Mouse (Mus musculus) bone marrow, adult 2 months (tissue): Measurements from ENCODE around the gene Mapkapk2. TPM values are rescaled to one million over a fixed set of nuclear protein-coding genes. Genes with fewer than 3 reads are reported as not detected.

Experiments used
- H3K27ac ChIP-seq: fragments of 200-500 bp; 2 replicates; pipeline ENCODE4 v1.5.1; 2012; ENCODE audit warnings: low read depth, mild to moderate bottlenecking, control low read depth, inconsistent platforms, low read length; ENCODE audit not compliant: control insufficient read depth, poor library complexity, insufficient read depth
- H3K4me1 ChIP-seq: fragments of 200-500 bp; 2 replicates; pipeline ENCODE4 v1.6.1; 2011; ENCODE audit warnings: low read length; ENCODE audit not compliant: control insufficient read depth, insufficient read depth
- H3K4me3 ChIP-seq: fragments of 200-500 bp; replicated peaks from 2 replicates; pipeline ENCODE3; 2011; ENCODE audit warnings: mild to moderate bottlenecking, low read depth, low read length, control low read depth; ENCODE audit not compliant: control insufficient read depth
- CTCF ChIP-seq: fragments of 200-500 bp; IDR thresholded peaks from 2 replicates; pipeline ENCODE4 v1.5.1; 2011; ENCODE audit warnings: low read length, control low read depth; ENCODE audit not compliant: control insufficient read depth, insufficient read depth
- POLR2A ChIP-seq: fragments of 200-500 bp; IDR thresholded peaks from 2 replicates; pipeline ENCODE4 v1.6.1; 2011; ENCODE audit warnings: low read depth, mild to moderate bottlenecking, control low read depth, low read length, borderline replicate concordance; ENCODE audit not compliant: control insufficient read depth
- WGBS: fragments of 180-500 bp; shearing (Covaris S2); methylation state at CpG from one replicate; pipeline ENCODE4 v1.1.7; 2018; 5-methylcytosine and 5-hydroxymethylcytosine counted together
- polyA plus RNA-seq: library from polyadenylated mRNA; stranded (reverse); fragments of >200 nt; gene quantifications from 2 replicates; pipeline ENCODE4 v1.2.4, GENCODE M21; 2011; ENCODE audit warnings: low replicate concordance; ENCODE audit not compliant: missing spikeins, insufficient read depth, insufficient read length

Mapkapk2 gene
- polyA plus RNA-seq, 1 experiment: 38.1 TPM

- H3K4me3 ChIP-seq: no peak overlapping the region
- no peak for TF ChIP-seq CTCF
- no peak for TF ChIP-seq POLR2A
- 74% methylated on average over 4 of the region's 4 CpGs for WGBS
- no peaks in the 10 kb centered on the region for H3K4me1 ChIP-seq
- H3K27ac ChIP-seq: no peak overlapping the region
Observed at GRCm38 (mm10) chr1:131053656-131054055, 44.0 kb downstream of the Mapkapk2 start.

- WGBS: 27% methylated on average over 8 of the region's 8 CpGs
- H3K4me1 ChIP-seq: no peaks in the 10 kb centered on the region
- no peak overlapping the region for H3K27ac ChIP-seq
Observed at GRCm38 (mm10) chr1:131053239-131053638, 44.4 kb downstream of the Mapkapk2 start.

DNA sequence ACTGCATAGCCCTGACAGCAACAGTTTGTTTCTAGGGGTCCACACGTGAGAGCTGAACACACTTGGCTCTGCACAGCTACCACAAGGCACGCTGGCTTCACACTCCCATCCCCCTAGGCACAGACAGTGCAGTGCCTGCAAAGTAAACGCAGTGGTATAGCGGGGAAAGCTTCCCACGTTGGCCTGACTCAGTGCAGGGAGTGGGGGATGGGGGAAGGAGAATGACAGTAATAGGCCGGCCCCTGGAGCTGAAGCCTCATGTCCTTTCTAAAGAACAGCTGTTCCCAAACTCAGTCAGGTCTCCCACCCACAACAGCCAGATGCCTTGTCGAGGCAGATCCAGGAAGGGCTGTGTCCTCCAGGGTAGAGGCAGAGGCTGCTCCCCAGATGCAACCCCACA lies 46.6 kb downstream of the Mapkapk2 start:
- H3K4me1 ChIP-seq: no peaks in the 10 kb centered on the region
- H3K27ac ChIP-seq: no peak overlapping the region
- TF ChIP-seq CTCF: no peak
- TF ChIP-seq POLR2A: no peak
- WGBS: 70% methylated on average over 7 of the region's 7 CpGs
- no peak overlapping the region for H3K4me3 ChIP-seq

More at GRCm38 (mm10) chr1:131053239-131053638, 44.4 kb downstream of the Mapkapk2 start:
- no peak for TF ChIP-seq POLR2A
- TF ChIP-seq CTCF: peak; percentile 51; the same call in 1 of the 2 replicates
- H3K4me3 ChIP-seq: no peak overlapping the region

- WGBS: 78% methylated on average over 5 of the region's 5 CpGs
- TF ChIP-seq CTCF (no peak), POLR2A (no peak)
- Histone ChIP-seq H3K4me3 (no peak overlapping the region), H3K27ac (no peak overlapping the region), H3K4me1 (no peaks in the 10 kb centered on the region)
Observed at GRCm38 (mm10) chr1:131050617-131051016, 47.0 kb downstream of the Mapkapk2 start.

DNA sequence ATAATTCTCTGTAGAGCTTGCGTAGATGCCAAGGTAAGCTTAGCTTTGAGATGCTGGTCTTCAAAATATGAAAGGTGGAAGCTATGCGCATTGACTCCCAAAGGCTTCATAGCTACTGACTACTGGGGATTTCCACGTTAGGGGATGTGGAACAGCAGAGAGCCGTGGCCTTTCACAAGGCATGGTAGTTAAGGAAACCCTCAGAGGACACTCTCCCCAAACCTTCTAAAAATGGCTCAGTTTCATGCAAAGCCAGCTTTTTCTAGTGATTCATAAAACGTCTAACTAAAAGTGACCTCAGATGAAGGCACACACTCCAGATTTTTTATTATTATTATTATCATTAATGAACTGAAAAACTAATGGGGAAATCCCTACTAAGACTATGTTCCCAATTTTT lies 47.6 kb downstream of the Mapkapk2 start:
- no peak overlapping the region for H3K27ac ChIP-seq
- no peak overlapping the region for H3K4me3 ChIP-seq
- no peak for TF ChIP-seq CTCF
- TF ChIP-seq POLR2A: no peak
- H3K4me1 ChIP-seq: no peaks in the 10 kb centered on the region
- WGBS: 71% methylated on average over 5 of the region's 5 CpGs

DNA sequence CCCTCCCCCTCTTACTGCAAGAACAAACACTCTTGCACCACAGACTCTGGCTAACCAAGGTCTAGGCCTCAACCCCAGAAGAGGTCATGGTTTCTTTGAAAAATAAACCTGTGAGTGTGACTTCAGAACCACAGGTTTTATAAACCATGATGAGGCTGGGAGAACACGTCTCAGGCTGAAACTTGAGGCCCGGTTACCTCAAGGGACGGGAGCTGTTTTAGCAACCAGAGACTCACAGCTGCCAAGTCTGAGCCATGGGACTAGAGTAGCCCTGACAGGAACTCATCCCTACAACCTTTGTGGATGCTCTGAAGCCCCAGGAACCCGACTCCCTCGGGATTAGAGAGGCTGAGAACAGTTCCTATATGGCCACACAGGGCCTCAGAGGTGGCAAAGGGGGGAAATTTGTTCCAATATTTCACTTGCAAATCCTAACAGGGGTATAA lies 48.2 kb downstream of the Mapkapk2 start:
- no peak for TF ChIP-seq CTCF
- no peak for TF ChIP-seq POLR2A
- H3K27ac ChIP-seq: no peak overlapping the region

GRCm38 (mm10) chr1:131048946-131049345 lies 48.7 kb downstream of the Mapkapk2 start:
- H3K4me1 ChIP-seq: no peaks in the 10 kb centered on the region
- no peak for TF ChIP-seq CTCF
- 77% methylated on average over 8 of the region's 8 CpGs for WGBS
- no peak overlapping the region for H3K27ac ChIP-seq
- H3K4me3 ChIP-seq: no peak overlapping the region

More for the DNA sequence above, 48.2 kb downstream of the Mapkapk2 start:
- 74% methylated on average over 5 of the region's 5 CpGs for WGBS
- Histone ChIP-seq H3K4me3 (no peak overlapping the region), H3K4me1 (no peaks in the 10 kb centered on the region)

DNA sequence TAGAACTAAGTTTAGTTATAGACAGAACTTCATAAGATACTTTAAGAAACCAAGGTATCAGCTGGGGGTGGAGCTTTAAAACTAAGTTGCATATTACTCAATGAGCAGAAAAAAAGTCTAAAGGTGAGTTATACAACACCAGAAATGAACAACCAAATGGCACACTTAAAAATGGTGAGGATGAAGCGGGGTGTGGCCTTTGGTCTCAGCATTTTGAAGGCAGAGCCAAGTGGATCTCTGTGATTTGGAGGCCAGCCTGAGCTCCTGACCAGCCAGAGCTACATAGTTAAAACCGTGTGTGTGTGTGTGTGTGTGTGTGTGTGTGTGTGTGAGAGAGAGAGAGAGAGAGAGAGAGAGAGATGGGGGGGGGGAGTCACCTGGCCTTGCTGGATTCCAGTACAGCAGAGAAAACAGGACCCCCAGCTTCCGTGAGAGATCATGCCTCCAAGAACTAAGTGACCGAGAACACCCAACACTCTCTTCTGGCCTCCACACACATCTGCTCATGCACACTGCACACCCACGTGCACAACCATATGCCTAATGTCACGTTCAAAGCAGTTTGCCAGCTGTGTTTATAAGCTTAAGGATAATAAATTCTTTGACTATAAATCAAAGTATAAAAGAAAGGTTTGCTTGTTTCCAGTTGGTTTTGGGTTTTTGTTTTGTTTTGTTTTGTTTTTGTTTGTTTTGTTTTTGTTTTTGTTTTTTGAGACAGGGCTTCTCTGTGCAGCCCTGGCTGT lies 49.3 kb downstream of the Mapkapk2 start:
- WGBS: 80% methylated on average over 6 of the region's 6 CpGs
- H3K4me3 ChIP-seq: no peak overlapping the region
- H3K27ac ChIP-seq: no peak overlapping the region
- H3K4me1 ChIP-seq: no peaks in the 10 kb centered on the region
- TF ChIP-seq POLR2A: no peak
- no peak for TF ChIP-seq CTCF

DNA sequence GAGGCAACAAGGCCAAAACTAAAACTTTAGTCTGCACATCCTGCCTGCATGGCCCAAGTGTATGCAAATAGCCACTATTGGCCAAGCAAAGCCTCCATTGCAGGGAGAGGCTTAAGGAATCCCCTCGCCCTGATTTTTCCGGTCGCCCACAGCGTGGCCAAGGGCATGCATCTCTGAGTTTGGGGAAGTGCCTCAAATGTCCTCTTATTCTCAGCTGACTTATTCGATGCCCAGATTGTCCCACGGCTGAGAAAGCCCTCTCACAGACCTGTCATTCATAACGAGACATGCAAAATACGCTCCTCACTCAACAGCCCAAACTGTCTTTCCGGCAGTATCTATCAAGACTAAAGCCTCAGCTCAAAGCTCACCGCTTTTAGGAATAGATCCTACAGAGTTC lies 51.0 kb downstream of the Mapkapk2 start:
- H3K27ac ChIP-seq: no peak overlapping the region
- 67% methylated on average over 10 of the region's 10 CpGs for WGBS
- no peak overlapping the region for H3K4me3 ChIP-seq
- TF ChIP-seq CTCF: no peak
- TF ChIP-seq POLR2A: no peak
- no peaks in the 10 kb centered on the region for H3K4me1 ChIP-seq
